Mouse (Mus musculus) hindbrain, embryonic 11.5 days (tissue): ENCODE measurements around the gene Snx9. TPM values are rescaled to one million over a fixed set of nuclear protein-coding genes. Genes with fewer than 3 reads are reported as not detected.

Source experiments
- ATAC-seq: fragments of 200-750 bp; cut with Nextera tagmentation; 2 replicates; pipeline ENCODE4 v1.8.0; 2017; ENCODE audit warnings: mild to moderate bottlenecking, moderate TSS enrichment, moderate library complexity; ENCODE audit not compliant: low FRiP score
- DNase-seq: peaks from one replicate; pipeline ENCODE4 v3.0.0-alpha.2; 2015; ENCODE audit warnings: low spot score
- H3K27ac ChIP-seq: fragments of 300-500 bp; sonication (generic); 2 replicates; pipeline ENCODE4 v1.5.1; 2014; ENCODE audit warnings: mild to moderate bottlenecking, low read depth, low read length
- H3K27me3 ChIP-seq: fragments of 300-500 bp; sonication (generic); 2 replicates; pipeline ENCODE4 v1.6.1; 2014; ENCODE audit warnings: mild to moderate bottlenecking, low read length, moderate library complexity, mixed read lengths; ENCODE audit not compliant: control insufficient read depth, insufficient read depth
- H3K36me3 ChIP-seq: fragments of 300-500 bp; sonication (generic); 2 replicates; pipeline ENCODE4 v1.6.1; 2014; ENCODE audit warnings: mild to moderate bottlenecking, low read length, moderate library complexity, mixed read lengths; ENCODE audit not compliant: control insufficient read depth, insufficient read depth
- H3K4me1 ChIP-seq: fragments of 300-500 bp; sonication (generic); replicated peaks from 2 replicates; pipeline ENCODE4 v1.6.1; 2014; ENCODE audit warnings: low read length, mixed read lengths; ENCODE audit not compliant: control insufficient read depth, insufficient read depth
- H3K4me2 ChIP-seq: fragments of 300-500 bp; sonication (generic); replicated peaks from 2 replicates; pipeline ENCODE4 v1.6.1; 2014; ENCODE audit warnings: mild to moderate bottlenecking, low read depth, low read length
- H3K4me3 ChIP-seq: fragments of 300-500 bp; sonication (generic); 2 replicates; pipeline ENCODE4 v1.5.1; 2014; ENCODE audit warnings: low read depth, low read length
- H3K9ac ChIP-seq: fragments of 300-500 bp; sonication (generic); 2 replicates; pipeline ENCODE4 v1.6.1; 2014; ENCODE audit warnings: low read depth, low read length
- H3K9me3 ChIP-seq: fragments of 300-500 bp; sonication (generic); 2 replicates; pipeline ENCODE4 v1.6.1; 2016; ENCODE audit warnings: low read length; ENCODE audit not compliant: control insufficient read depth
- WGBS: fragments of 180-500 bp; shearing (Covaris S2); extraction: QIAGEN DNeasy Blood & Tissue Kit; methylation state at CpG from one replicate; pipeline ENCODE4 v1.1.7; 2014; 5-methylcytosine and 5-hydroxymethylcytosine counted together
- polyA plus RNA-seq: library from polyadenylated mRNA; unstranded; fragments of >200 nt; fragmentation: Nextera tagmentation; extraction: Ambion mirVana; gene quantifications from 2 replicates; pipeline ENCODE4 v1.2.1, GENCODE M21; 2014

The Snx9 gene
- polyA plus RNA-seq, 1 experiment from 2014 or later: 22.5 TPM

DNA sequence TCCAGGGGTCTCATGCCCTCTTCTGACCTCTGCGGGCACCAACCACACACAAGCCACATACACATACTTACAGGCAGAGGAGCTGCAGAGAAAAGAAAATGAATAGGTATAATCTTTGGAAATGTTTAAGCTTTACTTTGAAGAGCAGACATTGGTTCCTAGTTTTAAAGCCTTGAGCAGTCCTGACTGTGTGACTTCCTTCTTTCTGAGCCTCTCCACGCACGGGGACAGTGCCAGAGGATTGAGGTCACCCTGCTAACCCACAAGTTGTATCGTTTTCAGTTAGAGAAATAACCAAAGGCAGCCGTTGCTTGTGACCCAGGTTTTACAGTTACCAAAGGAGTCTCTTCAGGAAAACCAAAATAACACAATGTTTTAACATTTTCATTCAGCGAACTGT, 87.9 kb downstream of the Snx9 start:
- H3K27me3 ChIP-seq: no peaks in the 10 kb centered on the region
- 85% methylated on average over 6 of the region's 6 CpGs for WGBS

GRCm38 (mm10) chr17:5932161-5932560, 91.0 kb downstream of the Snx9 start:
- Histone ChIP-seq H3K4me2 (no peak overlapping the region), H3K9ac (no peak overlapping the region), H3K36me3 (no peaks in the 10 kb centered on the region), H3K27ac (no peak overlapping the region), H3K4me1 (no peaks in the 10 kb centered on the region), H3K4me3 (no peak overlapping the region), H3K27me3 (0 out of 2 replicates have a peak, but pooled peaks cover 3% of the 10 kb centered on the region), H3K9me3 (no peaks in the 10 kb centered on the region)
- WGBS: 93% methylated on average over 4 of the region's 5 CpGs
- ATAC-seq (no peak), DNase-seq (no peak)

More for the DNA sequence above, 87.9 kb downstream of the Snx9 start:
- no peak overlapping the region for H3K4me3 ChIP-seq
- H3K4me1 ChIP-seq: no peaks in the 10 kb centered on the region
- H3K27ac ChIP-seq: no peak overlapping the region
- no peak overlapping the region for H3K9ac ChIP-seq
- ATAC-seq (no peak), DNase-seq (no peak)
- H3K4me2 ChIP-seq: no peak overlapping the region
- no peaks in the 10 kb centered on the region for H3K9me3 ChIP-seq
- H3K36me3 ChIP-seq: no peaks in the 10 kb centered on the region

DNA sequence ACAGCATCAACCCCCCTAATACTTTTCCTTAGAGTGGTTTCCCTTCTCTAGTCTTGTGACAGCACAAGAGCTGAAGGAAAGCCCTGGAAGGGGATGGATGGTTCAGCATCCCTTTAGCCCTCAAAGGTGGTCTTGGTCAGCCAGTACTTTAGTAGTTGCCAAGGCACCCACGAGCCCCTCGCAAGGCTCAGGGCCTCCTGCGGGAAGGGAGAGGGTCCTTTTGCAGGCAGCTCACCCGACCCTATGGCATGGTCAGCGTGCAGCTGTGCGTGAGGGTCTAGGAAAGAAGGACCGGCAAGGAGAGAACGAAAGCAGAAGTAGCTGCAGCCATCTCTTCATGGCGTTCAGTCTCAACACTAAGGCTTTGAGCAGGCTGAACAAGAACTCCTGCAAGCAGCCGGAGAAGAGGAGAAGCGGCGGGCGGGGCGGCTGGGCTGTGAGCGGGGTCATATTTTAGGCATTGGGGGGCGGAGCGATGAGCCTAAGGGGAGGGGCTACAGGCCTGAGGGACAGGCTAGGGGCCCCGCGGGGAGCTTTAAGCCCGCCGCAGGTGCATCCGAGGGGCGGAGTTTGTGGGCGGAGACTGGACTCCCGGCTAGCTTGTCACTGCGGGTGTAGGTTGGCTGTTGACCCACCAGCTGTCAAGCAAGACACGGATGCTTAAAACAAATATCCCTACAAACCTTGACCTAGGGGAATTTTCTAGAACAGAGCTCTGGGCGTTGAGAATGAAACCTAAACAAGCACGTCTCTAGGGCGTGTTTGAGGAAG, 93.6 kb downstream of the Snx9 start:
- Histone ChIP-seq H3K4me1 (no peaks in the 10 kb centered on the region), H3K27me3 (0 out of 2 replicates have a peak, but pooled peaks cover 5% of the 10 kb centered on the region), H3K4me3 (peak overlapping the region; percentile 26), H3K9me3 (no peaks in the 10 kb centered on the region), H3K9ac (peak overlapping the region; percentile 40; the same call in 1 of the 2 replicates), H3K27ac (no peak overlapping the region), H3K36me3 (no peaks in the 10 kb centered on the region), H3K4me2 (peak overlapping the region; percentile 62)
- peak; percentile 87 for ATAC-seq
- DNase-seq: peak; percentile 87
- WGBS: 2% methylated on average over 30 of the region's 30 CpGs

GRCm38 (mm10) chr17:5935680-5936079, 94.6 kb downstream of the Snx9 start:
- Histone ChIP-seq H3K4me3 (no peak overlapping the region), H3K36me3 (no peaks in the 10 kb centered on the region), H3K9me3 (no peaks in the 10 kb centered on the region), H3K27ac (0 out of 2 replicates have a peak overlapping the region, but pooled peaks have one; percentile 7), H3K4me1 (no peaks in the 10 kb centered on the region), H3K27me3 (peaks cover 13% of the 10 kb centered on the region), H3K9ac (no peak overlapping the region), H3K4me2 (no peak overlapping the region)
- DNase-seq (no peak), ATAC-seq (peak; percentile 8; the same call in 1 of the 2 replicates)
- WGBS: 44% methylated on average over 3 of the region's 3 CpGs

GRCm38 (mm10) chr17:5936276-5936675, 95.1 kb downstream of the Snx9 start:
- H3K36me3 ChIP-seq: no peaks in the 10 kb centered on the region
- H3K4me2 ChIP-seq: no peak overlapping the region
- no peak overlapping the region for H3K9ac ChIP-seq
- no peaks in the 10 kb centered on the region for H3K9me3 ChIP-seq
- H3K4me3 ChIP-seq: no peak overlapping the region
- H3K27me3 ChIP-seq: peaks cover 14% of the 10 kb centered on the region
- no peak overlapping the region for H3K27ac ChIP-seq
- no peaks in the 10 kb centered on the region; the same call in 1 of the 2 replicates for H3K4me1 ChIP-seq
- 56% methylated on average over 14 of the region's 14 CpGs for WGBS
- ATAC-seq: no peak
- no peak for DNase-seq

GRCm38 (mm10) chr17:5937441-5937840, 96.3 kb downstream of the Snx9 start:
- no peak overlapping the region for H3K9ac ChIP-seq
- WGBS: 74% methylated on average over 2 of the region's 2 CpGs
- H3K27ac ChIP-seq: no peak overlapping the region
- H3K36me3 ChIP-seq: no peaks in the 10 kb centered on the region
- peaks cover 26% of the 10 kb centered on the region for H3K27me3 ChIP-seq
- no peaks in the 10 kb centered on the region for H3K9me3 ChIP-seq
- no peak for ATAC-seq
- no peak for DNase-seq
- H3K4me2 ChIP-seq: no peak overlapping the region
- peaks cover 5% of the 10 kb centered on the region; the same call in 1 of the 2 replicates for H3K4me1 ChIP-seq
- H3K4me3 ChIP-seq: no peak overlapping the region

GRCm38 (mm10) chr17:5939871-5940270, 98.7 kb downstream of the Snx9 start:
- Histone ChIP-seq H3K9ac (no peak overlapping the region), H3K4me1 (peaks cover 5% of the 10 kb centered on the region; the same call in 1 of the 2 replicates), H3K27ac (no peak overlapping the region), H3K4me2 (no peak overlapping the region), H3K36me3 (no peaks in the 10 kb centered on the region), H3K27me3 (peaks cover 29% of the 10 kb centered on the region), H3K9me3 (no peaks in the 10 kb centered on the region), H3K4me3 (no peak overlapping the region)
- WGBS: 55% methylated on average over 12 of the region's 12 CpGs
- ATAC-seq (no peak), DNase-seq (no peak)

DNA sequence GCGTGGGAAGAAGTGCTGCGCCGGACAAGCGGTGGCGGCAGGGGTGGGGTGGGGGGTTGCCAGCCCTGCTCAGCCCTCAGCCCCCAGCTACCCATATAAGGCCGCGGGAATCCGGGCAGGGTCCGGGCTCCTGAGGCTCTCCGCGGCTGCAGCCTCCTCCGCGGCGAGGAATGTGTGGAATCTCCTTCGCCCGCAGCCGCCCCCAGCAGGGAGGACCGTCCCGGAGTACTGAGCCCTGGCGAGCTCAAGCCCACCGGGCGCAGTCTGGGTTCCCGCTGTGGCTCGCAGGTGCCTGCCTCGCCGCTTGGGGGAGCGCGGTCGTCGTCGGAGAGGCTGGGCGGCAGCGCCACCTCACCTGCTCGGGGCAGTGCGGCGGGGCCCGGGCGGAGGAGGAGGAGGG, 99.7 kb downstream of the Snx9 start:
- WGBS: 2% methylated on average over 31 of the region's 38 CpGs
- Histone ChIP-seq H3K9ac (0 out of 2 replicates have a peak overlapping the region, but pooled peaks have one; percentile 40), H3K27me3 (peaks cover 29% of the 10 kb centered on the region)

More for the DNA sequence above, 99.7 kb downstream of the Snx9 start:
- H3K9me3 ChIP-seq: no peaks in the 10 kb centered on the region
- DNase-seq (peak; percentile 73), ATAC-seq (peak; percentile 78)
- peak overlapping the region; percentile 47 for H3K4me3 ChIP-seq
- H3K36me3 ChIP-seq: no peaks in the 10 kb centered on the region
- H3K27ac ChIP-seq: no peak overlapping the region
- H3K4me1 ChIP-seq: peaks cover 5% of the 10 kb centered on the region; the same call in 1 of the 2 replicates
- H3K4me2 ChIP-seq: peak overlapping the region; percentile 63
